Mouse (Mus musculus): ENCODE data around the gene Maff. TPM values are rescaled to one million over a fixed set of nuclear protein-coding genes. Genes with fewer than 3 reads are reported as not detected.

The Maff gene
- polyA plus RNA-seq, 1 experiment, result 0.55 TPM

DNA sequence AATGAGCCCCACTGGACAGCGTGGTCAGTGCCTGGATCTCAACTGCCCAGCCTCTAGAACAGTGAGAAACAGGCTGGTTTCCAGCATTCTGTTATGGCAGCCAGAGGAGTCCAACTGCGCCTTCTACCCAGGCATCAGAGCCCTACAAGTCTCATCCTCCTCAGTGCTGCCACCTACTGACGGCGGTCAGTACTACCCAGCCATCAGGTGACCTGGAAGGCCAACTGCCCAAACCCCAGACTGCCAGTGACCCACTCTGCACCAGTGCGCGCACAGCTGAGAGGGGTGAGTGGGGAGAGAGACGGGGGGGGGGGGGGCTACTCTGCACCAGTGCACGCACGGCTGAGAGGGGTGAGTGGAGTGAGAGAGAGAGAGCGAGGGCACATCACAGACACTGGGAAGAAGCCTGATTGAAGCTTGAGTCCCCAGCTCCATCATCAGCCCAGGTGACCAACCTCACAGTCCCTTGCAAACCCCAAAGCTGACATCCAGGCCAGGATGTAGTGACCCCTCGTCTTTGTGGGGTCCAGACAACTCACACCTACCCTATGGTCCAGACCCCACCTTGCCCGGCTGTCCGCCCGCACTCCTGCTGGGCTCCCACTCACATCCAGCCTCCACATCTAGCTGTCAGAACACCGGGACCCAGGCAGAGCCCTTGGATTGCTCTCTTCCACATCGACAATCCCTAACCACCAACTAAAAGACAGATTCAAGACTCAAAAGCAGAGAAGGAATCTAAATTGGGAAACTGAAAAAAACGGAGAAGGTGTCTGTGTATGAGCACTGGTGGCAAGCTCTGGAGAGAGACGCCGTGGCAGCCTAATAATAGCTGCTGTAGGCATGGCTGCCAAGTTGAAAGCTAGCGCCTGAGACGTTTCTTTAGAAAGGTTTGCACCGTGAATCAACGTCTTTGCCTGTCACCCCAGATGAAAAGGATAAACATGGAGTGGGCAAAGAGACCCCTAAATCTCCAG lies 34.3 kb downstream of the Maff start:
- Histone ChIP-seq H3K4me1 (ENCODE audit: control insufficient read depth) (no peaks in the 10 kb centered on the region), H3K27me3 (ENCODE audit: control insufficient read depth) (no peaks in the 10 kb centered on the region), H3K36me3 (ENCODE audit: control insufficient read depth) (peaks cover 14% of the 10 kb centered on the region), H3K9me3 (ENCODE audit: control insufficient read depth, low read length) (no peaks in the 10 kb centered on the region), H3K4me3 (replicated peaks) (no peak overlapping the region)
- TF ChIP-seq TAL1 (IDR thresholded peaks at IDR 0.05; ENCODE audit: low read length) (no peak), GATA1 (IDR thresholded peaks at IDR 0.05; ENCODE audit: low read length) (no peak)

DNA sequence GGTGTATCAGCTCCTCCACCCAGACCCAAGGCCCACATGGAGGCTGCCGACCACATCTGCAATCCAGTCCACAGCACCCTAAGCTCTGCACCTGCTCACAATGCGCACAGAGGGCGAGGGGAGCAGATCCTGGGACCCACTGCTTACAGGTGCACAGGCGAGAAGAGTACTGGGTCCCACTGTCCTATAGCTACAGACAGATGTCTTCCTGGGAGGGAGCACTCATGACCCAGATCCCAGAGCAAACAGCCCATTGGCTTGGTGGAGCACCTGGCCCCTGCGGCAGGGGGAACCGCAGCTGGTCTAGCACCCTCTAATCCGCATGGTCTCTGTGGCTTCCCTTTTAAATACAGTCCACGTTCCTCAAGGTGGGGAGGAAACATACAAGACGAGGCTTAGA lies 35.2 kb downstream of the Maff start:
- no peaks in the 10 kb centered on the region for H3K4me1 ChIP-seq (ENCODE audit: control insufficient read depth)
- H3K27me3 ChIP-seq (ENCODE audit: control insufficient read depth), result no peaks in the 10 kb centered on the region
- H3K4me3 ChIP-seq (replicated peaks), result no peak overlapping the region
- peaks cover 10% of the 10 kb centered on the region for H3K36me3 ChIP-seq (ENCODE audit: control insufficient read depth)
- TF ChIP-seq GATA1 (IDR thresholded peaks at IDR 0.05; ENCODE audit: low read length) (no peak), TAL1 (IDR thresholded peaks at IDR 0.05; ENCODE audit: low read length) (no peak)
- H3K9me3 ChIP-seq (ENCODE audit: control insufficient read depth, low read length), result no peaks in the 10 kb centered on the region

DNA sequence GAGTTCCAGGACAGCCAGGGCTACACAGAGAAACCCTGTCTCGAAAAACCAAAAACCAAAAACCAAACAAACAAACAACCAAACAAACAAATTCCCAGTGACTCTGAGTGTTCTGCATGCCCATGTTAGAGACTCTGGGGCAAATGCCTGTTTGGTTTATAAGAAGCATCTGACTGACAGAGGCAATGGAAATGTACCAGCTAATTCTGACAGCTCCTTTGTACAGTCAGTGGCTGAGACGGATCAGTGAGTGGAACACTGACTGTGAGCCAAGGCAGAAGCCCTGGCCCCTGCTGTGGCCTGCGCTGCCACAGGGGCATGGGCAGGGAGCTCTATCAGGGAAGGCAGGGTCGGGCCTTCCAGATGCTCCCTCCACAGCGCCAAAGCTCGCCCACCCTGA lies 40.7 kb downstream of the Maff start:
- H3K36me3 ChIP-seq (ENCODE audit: control insufficient read depth), result no peaks in the 10 kb centered on the region
- H3K4me1 ChIP-seq (ENCODE audit: control insufficient read depth), result peaks cover 5% of the 10 kb centered on the region
- H3K9me3 ChIP-seq (ENCODE audit: control insufficient read depth, low read length), result no peaks in the 10 kb centered on the region
- H3K4me3 ChIP-seq (replicated peaks), result no peak overlapping the region
- TF ChIP-seq TAL1 (IDR thresholded peaks at IDR 0.05; ENCODE audit: low read length), result no peak
- no peak for TF ChIP-seq GATA1 (IDR thresholded peaks at IDR 0.05; ENCODE audit: low read length)
- no peaks in the 10 kb centered on the region for H3K27me3 ChIP-seq (ENCODE audit: control insufficient read depth)

DNA sequence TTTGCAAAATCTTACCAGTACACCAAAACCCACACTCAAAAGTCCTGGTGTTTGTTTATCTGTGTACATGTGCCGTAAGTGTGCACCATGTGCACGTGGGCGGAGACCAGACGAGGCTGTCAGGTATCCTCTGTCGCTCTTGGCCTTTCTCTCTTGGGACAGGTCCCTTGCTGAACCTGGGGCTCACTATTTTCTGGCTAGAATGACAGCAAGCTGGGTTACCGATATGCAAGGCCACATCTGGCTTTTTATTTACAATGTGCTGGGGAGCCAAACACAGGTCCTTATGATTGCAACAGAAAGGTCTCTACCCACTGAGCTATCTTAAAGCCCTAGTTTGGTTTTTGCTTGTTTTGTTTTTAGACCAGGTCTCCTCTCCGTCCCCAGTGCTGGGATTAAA lies 41.2 kb downstream of the Maff start:
- peaks cover 5% of the 10 kb centered on the region for H3K4me1 ChIP-seq (ENCODE audit: control insufficient read depth)
- no peaks in the 10 kb centered on the region for H3K27me3 ChIP-seq (ENCODE audit: control insufficient read depth)
- no peak overlapping the region for H3K4me3 ChIP-seq (replicated peaks)
- no peaks in the 10 kb centered on the region for H3K9me3 ChIP-seq (ENCODE audit: control insufficient read depth, low read length)
- TF ChIP-seq GATA1 (IDR thresholded peaks at IDR 0.05; ENCODE audit: low read length) (no peak), TAL1 (IDR thresholded peaks at IDR 0.05; ENCODE audit: low read length) (no peak)
- no peaks in the 10 kb centered on the region for H3K36me3 ChIP-seq (ENCODE audit: control insufficient read depth)

DNA sequence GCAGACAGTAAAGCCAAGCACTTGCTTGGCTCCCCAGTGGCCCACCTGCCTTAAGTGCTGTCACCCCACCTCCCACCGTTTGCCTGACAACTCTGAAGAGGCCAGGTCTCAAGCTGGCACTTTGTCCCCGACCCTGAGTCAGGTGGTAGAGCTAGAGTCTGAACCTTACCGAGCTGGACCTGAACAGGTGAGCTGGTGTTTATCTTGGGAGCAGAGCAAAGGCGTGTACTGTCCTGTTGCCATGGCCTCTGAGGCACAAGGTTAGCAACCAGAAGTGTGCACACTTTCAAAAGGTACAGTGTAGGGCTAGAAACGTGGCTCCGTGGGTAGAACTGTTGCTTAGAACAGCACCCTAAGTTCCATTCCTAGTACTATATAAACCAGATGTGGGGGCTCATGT lies 41.8 kb downstream of the Maff start:
- no peaks in the 10 kb centered on the region for H3K9me3 ChIP-seq (ENCODE audit: control insufficient read depth, low read length)
- TF ChIP-seq TAL1 (IDR thresholded peaks at IDR 0.05; ENCODE audit: low read length) (no peak), GATA1 (IDR thresholded peaks at IDR 0.05; ENCODE audit: low read length) (no peak)
- H3K4me1 ChIP-seq (ENCODE audit: control insufficient read depth), result peaks cover 5% of the 10 kb centered on the region
- no peak overlapping the region for H3K4me3 ChIP-seq (replicated peaks)
- no peaks in the 10 kb centered on the region for H3K27me3 ChIP-seq (ENCODE audit: control insufficient read depth)
- H3K36me3 ChIP-seq (ENCODE audit: control insufficient read depth), result no peaks in the 10 kb centered on the region

DNA sequence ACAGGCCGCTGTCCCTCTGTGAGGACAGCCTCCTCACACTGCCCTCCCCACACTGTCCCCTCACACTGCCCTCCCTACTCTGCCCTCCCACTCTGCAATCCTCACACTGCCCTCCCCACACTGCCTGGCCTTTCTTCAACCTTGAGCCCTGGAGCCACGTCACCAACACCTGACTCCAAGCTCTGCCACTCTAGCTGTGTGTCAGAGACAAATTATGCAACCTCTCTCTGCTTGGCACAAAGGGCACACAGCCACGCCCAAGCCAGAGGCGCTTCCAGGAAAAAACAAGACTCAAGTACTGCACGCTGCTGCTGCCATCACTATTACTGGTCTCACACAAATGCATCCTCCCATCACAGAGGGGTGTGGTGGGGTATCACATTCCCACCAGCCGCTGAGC lies 44.0 kb downstream of the Maff start:
- Histone ChIP-seq H3K27me3 (ENCODE audit: control insufficient read depth) (no peaks in the 10 kb centered on the region), H3K9me3 (ENCODE audit: control insufficient read depth, low read length) (no peaks in the 10 kb centered on the region), H3K36me3 (ENCODE audit: control insufficient read depth) (no peaks in the 10 kb centered on the region), H3K4me3 (replicated peaks) (no peak overlapping the region), H3K4me1 (ENCODE audit: control insufficient read depth) (peaks cover 10% of the 10 kb centered on the region)
- TF ChIP-seq TAL1 (IDR thresholded peaks at IDR 0.05; ENCODE audit: low read length) (no peak), GATA1 (IDR thresholded peaks at IDR 0.05; ENCODE audit: low read length) (no peak)

DNA sequence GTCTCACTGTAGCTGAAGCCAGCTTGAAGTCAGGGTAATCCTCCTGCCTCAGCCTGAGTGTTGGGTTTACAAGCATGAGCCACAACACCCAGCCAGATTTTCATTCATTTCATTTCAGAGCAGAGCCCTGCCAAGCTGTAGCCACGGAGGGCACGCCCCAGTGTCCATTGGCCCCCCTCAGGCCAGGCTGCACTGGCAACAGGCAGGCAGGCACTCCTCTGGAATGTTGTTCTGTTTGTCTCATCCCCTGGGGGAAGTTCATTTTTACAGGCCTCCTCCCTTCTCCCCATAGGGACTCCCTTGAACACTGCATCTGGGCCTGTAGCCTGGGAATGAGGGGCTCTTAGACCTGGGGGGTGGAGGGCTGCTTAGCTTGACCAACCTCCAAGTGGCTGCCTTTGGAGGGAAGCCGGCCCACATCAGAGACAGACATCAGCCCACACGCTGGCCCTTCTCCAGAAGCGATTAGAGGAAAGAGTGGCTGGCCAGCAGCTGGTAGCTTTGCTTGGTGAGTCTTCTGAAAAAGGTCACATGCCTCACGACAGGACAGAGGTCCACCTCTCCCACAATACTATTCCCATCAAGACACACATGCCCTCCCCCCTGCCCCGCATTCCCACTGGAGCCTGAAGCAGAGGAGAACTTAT lies 45.1 kb downstream of the Maff start:
- TF ChIP-seq GATA1 (IDR thresholded peaks at IDR 0.05; ENCODE audit: low read length), result no peak
- no peak for TF ChIP-seq TAL1 (IDR thresholded peaks at IDR 0.05; ENCODE audit: low read length)
- no peaks in the 10 kb centered on the region for H3K9me3 ChIP-seq (ENCODE audit: control insufficient read depth, low read length)
- H3K36me3 ChIP-seq (ENCODE audit: control insufficient read depth), result no peaks in the 10 kb centered on the region
- no peak overlapping the region for H3K4me3 ChIP-seq (replicated peaks)
- peaks cover 13% of the 10 kb centered on the region for H3K4me1 ChIP-seq (ENCODE audit: control insufficient read depth)
- H3K27me3 ChIP-seq (ENCODE audit: control insufficient read depth), result no peaks in the 10 kb centered on the region

DNA sequence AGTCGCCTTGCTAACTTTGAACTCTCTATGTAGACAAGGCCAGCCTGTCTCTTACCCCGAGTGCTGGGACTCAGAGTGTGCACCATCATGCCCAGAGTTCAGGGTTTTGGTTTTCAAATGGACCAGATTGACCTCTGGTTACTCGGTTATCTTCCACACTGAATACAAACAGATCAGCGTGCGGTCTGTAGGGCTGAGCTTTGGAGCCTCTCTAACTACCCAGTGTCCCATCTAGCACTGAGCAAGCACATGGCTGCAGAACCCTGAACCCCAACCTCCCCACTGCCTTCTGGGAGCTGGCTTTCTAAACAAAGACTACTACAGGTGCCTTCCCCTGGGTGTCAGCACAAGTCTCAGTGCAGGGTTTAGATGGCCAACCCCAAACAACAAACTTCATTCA lies 46.1 kb downstream of the Maff start:
- H3K4me1 ChIP-seq (ENCODE audit: control insufficient read depth), result peaks cover 16% of the 10 kb centered on the region
- TF ChIP-seq GATA1 (IDR thresholded peaks at IDR 0.05; ENCODE audit: low read length) (no peak), TAL1 (IDR thresholded peaks at IDR 0.05; ENCODE audit: low read length) (no peak)

DNA sequence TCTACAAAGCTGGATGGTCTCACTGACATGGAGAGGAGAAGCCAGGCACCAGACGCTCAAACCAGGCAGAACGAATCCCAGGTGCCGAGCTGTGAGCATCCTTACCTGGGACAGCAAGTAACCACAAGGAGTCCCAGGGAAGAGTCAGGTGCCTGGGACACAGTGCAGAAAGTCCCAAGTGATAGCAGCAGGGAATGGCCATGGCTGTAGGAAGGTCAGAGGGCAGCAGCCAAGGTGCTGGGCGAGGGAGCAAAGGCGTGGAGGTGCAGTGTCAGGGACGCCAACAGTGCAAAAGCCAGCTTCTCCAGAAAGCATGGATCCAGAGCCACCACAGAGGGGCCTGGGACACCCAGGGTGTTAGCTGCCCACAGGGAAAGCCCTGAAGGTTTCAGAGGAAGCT lies 46.7 kb downstream of the Maff start:
- Histone ChIP-seq H3K4me1 (ENCODE audit: control insufficient read depth) (peaks cover 16% of the 10 kb centered on the region), H3K27me3 (ENCODE audit: control insufficient read depth) (no peaks in the 10 kb centered on the region), H3K4me3 (replicated peaks) (no peak overlapping the region), H3K36me3 (ENCODE audit: control insufficient read depth) (no peaks in the 10 kb centered on the region), H3K9me3 (ENCODE audit: control insufficient read depth, low read length) (no peaks in the 10 kb centered on the region)
- TF ChIP-seq GATA1 (IDR thresholded peaks at IDR 0.05; ENCODE audit: low read length) (no peak), TAL1 (IDR thresholded peaks at IDR 0.05; ENCODE audit: low read length) (no peak)

More for the DNA sequence above, 46.1 kb downstream of the Maff start:
- no peaks in the 10 kb centered on the region for H3K27me3 ChIP-seq (ENCODE audit: control insufficient read depth)
- no peak overlapping the region for H3K4me3 ChIP-seq (replicated peaks)
- H3K9me3 ChIP-seq (ENCODE audit: control insufficient read depth, low read length), result no peaks in the 10 kb centered on the region
- no peaks in the 10 kb centered on the region for H3K36me3 ChIP-seq (ENCODE audit: control insufficient read depth)
